Mouse (Mus musculus) embryonic facial prominence, embryonic 13.5 days (tissue): ENCODE results near the gene Zfp335. TPM values are rescaled to one million over a fixed set of nuclear protein-coding genes. Genes with fewer than 3 reads are reported as not detected.

ENCODE experiments used
- ATAC-seq: fragments of 200-750 bp; cut with Nextera tagmentation; 2 replicates; pipeline ENCODE4 v1.8.0; 2017; ENCODE audit warnings: low read depth; ENCODE audit not compliant: insufficient number of reproducible peaks, insufficient read depth, low FRiP score, low TSS enrichment
- H3K27ac ChIP-seq: fragments of 300-500 bp; sonication (generic); 2 replicates; pipeline ENCODE4 v1.5.1; 2015; ENCODE audit warnings: moderate library complexity, mild to moderate bottlenecking, inconsistent platforms
- H3K27me3 ChIP-seq: fragments of 300-500 bp; sonication (generic); 2 replicates; pipeline ENCODE4 v1.6.1; 2015; ENCODE audit warnings: mild to moderate bottlenecking, inconsistent platforms
- H3K36me3 ChIP-seq: fragments of 300-500 bp; sonication (generic); 2 replicates; pipeline ENCODE4 v1.6.1; 2015; ENCODE audit warnings: mild to moderate bottlenecking, inconsistent platforms
- H3K4me1 ChIP-seq: fragments of 300-500 bp; sonication (generic); 2 replicates; pipeline ENCODE4 v1.6.1; 2015; ENCODE audit warnings: inconsistent platforms
- H3K4me2 ChIP-seq: fragments of 300-500 bp; sonication (generic); 2 replicates; pipeline ENCODE4 v1.6.1; 2015; ENCODE audit warnings: moderate library complexity, mild to moderate bottlenecking, inconsistent platforms
- H3K4me3 ChIP-seq: fragments of 300-500 bp; sonication (generic); 2 replicates; pipeline ENCODE4 v1.5.1; 2015; ENCODE audit warnings: mild to moderate bottlenecking, inconsistent platforms
- H3K9ac ChIP-seq: fragments of 300-500 bp; sonication (generic); 2 replicates; pipeline ENCODE4 v1.6.1; 2015; ENCODE audit warnings: mild to moderate bottlenecking, inconsistent platforms
- H3K9me3 ChIP-seq: fragments of 300-500 bp; sonication (generic); 2 replicates; pipeline ENCODE4 v1.6.1; 2016; ENCODE audit warnings: inconsistent platforms
- WGBS: fragments of 180-500 bp; shearing (Covaris S2); methylation state at CpG from one replicate; pipeline ENCODE4 v1.1.7; 2015; ENCODE audit warnings: mixed read lengths; 5-methylcytosine and 5-hydroxymethylcytosine counted together
- polyA plus RNA-seq: library from polyadenylated mRNA; unstranded; fragments of >200 nt; fragmentation: Nextera tagmentation; extraction: Ambion mirVana; gene quantifications from 2 replicates; pipeline ENCODE4 v1.2.1, GENCODE M21; 2015

The Zfp335 gene
- polyA plus RNA-seq, 1 experiment from 2014 or later = 16.1 TPM

DNA sequence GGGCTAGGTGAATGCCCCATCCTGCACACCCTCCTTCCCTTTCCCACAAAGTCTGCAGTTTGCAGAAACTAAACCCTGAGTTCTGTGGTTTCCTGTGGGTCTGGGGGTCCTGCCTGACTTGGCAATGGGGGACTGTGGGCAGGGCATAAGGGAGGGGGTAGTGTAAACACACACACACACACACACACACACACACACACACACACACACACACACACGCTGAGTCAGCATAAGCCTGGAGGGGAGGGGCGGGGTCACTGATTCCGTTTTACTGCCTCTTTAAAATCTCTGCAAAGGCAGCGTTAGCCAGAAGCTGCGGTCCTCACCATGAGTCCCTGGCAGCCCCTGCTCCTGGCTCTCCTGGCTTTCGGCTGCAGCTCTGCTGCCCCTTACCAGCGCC, 36.4 kb upstream of the Zfp335 start:
- Histone ChIP-seq H3K9ac (peak overlapping the region; percentile 49; the same call in 1 of the 2 replicates), H3K4me2 (peak overlapping the region; percentile 55), H3K27ac (peak overlapping the region; percentile 62; the same call in 1 of the 2 replicates), H3K9me3 (no peaks in the 10 kb centered on the region), H3K4me3 (peak overlapping the region; percentile 32), H3K27me3 (peaks cover 71% of the 10 kb centered on the region), H3K4me1 (peaks cover 34% of the 10 kb centered on the region), H3K36me3 (no peaks in the 10 kb centered on the region)
- WGBS = 3% methylated on average over 6 of the region's 7 CpGs
- ATAC-seq = 0 out of 2 replicates have a peak, but pooled peaks have one; percentile 29

DNA sequence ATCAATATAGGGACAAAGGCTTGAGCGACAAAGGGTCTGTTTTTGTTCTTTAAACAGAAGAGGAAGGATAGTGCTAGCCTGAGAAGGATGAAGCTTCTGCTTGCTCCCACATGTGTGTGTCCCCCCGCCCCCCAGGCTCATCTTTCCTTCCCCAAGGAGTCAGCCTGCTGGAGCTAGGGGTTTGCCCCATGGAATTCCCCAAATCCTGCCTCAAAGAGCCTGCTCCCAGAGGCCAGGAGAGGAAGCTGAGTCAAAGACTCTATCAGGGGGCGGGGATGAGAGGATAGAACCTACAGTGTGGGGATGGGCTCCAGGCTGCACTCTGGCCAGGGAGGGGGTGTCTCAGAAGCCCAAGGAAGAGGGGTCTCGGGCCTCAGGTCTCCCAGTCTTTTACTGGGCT, 35.9 kb upstream of the Zfp335 start:
- no peaks in the 10 kb centered on the region for H3K36me3 ChIP-seq
- H3K9me3 ChIP-seq = no peaks in the 10 kb centered on the region
- H3K9ac ChIP-seq = no peak overlapping the region
- peak overlapping the region; percentile 62; the same call in 1 of the 2 replicates for H3K27ac ChIP-seq
- no peak overlapping the region for H3K4me3 ChIP-seq
- WGBS = 24% methylated on average over 4 of the region's 4 CpGs
- H3K27me3 ChIP-seq = peaks cover 67% of the 10 kb centered on the region
- H3K4me2 ChIP-seq = peak overlapping the region; percentile 55; the same call in 1 of the 2 replicates
- 0 out of 2 replicates have a peak, but pooled peaks have one; percentile 16 for ATAC-seq
- peaks cover 34% of the 10 kb centered on the region for H3K4me1 ChIP-seq

- H3K9me3 ChIP-seq = no peaks in the 10 kb centered on the region
- WGBS = 19% methylated on average over 5 of the region's 5 CpGs
- no peak overlapping the region for H3K27ac ChIP-seq
- H3K9ac ChIP-seq = no peak overlapping the region
- H3K4me2 ChIP-seq = no peak overlapping the region
- no peaks in the 10 kb centered on the region for H3K36me3 ChIP-seq
- peaks cover 50% of the 10 kb centered on the region for H3K4me1 ChIP-seq
- no peak overlapping the region for H3K4me3 ChIP-seq
- no peak for ATAC-seq
- peaks cover 51% of the 10 kb centered on the region for H3K27me3 ChIP-seq
Observed at GRCm38 (mm10) chr2:164942692-164943290, 31.2 kb upstream of the Zfp335 start.

GRCm38 (mm10) chr2:164940140-164940830, 28.7 kb upstream of the Zfp335 start, which contains the start of gene Mmp9:
Gene Mmp9 (plus strand): TSS chr2:164940780.
- ATAC-seq = no peak
- 14% methylated on average over 10 of the region's 10 CpGs for WGBS

GRCm38 (mm10) chr2:164939106-164939505, 27.5 kb upstream of the Zfp335 start:
- ATAC-seq = no peak; the same call in 1 of the 2 replicates
- Histone ChIP-seq H3K9me3 (no peaks in the 10 kb centered on the region), H3K4me3 (peak overlapping the region; percentile 43), H3K4me1 (peaks cover 42% of the 10 kb centered on the region), H3K9ac (peak overlapping the region; percentile 60), H3K36me3 (no peaks in the 10 kb centered on the region), H3K27ac (no peak overlapping the region), H3K27me3 (peaks cover 47% of the 10 kb centered on the region), H3K4me2 (peak overlapping the region; percentile 73)
- WGBS = 2% methylated on average over 11 of the region's 11 CpGs

More at GRCm38 (mm10) chr2:164940140-164940830, 28.7 kb upstream of the Zfp335 start, which contains the start of gene Mmp9:
- Histone ChIP-seq H3K4me2 (no peak within 1 kb of the TSS), H3K27me3 (peaks cover 47% of the 10 kb centered on the region), H3K9ac (no peak within 1 kb of the TSS), H3K4me1 (peaks cover 42% of the 10 kb centered on the region), H3K27ac (no peak within 1 kb of the TSS), H3K36me3 (no peaks in the 10 kb centered on the region), H3K9me3 (no peaks in the 10 kb centered on the region), H3K4me3 (no peak within 1 kb of the TSS)

DNA sequence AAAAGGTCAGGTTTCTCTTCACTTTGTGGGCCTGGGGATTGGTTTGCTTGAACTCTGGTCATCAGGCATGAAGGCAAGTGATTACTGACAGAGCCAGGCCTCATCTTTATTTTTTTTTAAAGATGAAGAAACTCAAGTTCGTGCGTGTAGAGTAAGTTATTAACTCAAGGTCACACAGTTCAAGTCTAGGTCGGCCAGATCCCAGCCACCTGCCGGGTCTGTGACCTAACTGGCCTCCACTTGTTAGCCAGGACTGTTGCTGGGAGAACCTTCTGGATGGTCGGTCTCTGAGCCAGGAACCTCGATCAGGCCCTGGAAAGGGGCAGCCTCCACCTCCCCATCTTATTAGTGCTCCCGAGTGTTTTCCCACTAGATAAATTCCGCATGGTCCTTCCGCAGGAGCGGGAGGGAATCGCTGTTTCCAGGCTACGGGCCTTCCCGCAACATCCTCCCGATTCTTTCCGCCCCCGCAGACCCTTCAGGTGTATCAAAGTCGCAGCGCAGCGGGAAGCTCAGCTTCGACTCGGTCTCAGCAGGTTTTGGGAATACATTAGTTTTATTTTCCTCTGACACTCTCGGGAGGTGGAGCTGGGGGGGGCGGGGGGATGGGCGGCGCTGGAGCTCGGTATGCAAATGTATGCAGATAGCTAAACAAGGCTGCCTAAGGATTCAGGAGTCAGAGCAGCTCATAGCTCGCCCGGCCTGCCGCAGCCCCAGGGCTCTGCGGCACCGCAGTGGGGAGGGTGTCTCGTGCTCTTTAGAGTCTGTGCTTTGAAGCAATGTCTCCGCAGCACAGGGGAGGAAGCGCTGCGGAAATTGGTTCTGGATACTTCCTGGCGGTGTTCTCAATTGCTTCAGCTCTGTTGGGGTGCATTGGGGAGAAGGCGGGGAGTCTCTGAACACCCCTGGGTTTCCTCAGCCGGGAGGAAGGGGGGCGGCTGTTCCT, 26.9 kb upstream of the Zfp335 start:
- 3% methylated on average over 39 of the region's 39 CpGs for WGBS
- H3K36me3 ChIP-seq = no peaks in the 10 kb centered on the region
- H3K27ac ChIP-seq = no peak overlapping the region
- peaks cover 42% of the 10 kb centered on the region for H3K4me1 ChIP-seq
- peaks cover 51% of the 10 kb centered on the region for H3K27me3 ChIP-seq
- ATAC-seq = peak; percentile 57; the same call in 1 of the 2 replicates
- peak overlapping the region; percentile 60 for H3K9ac ChIP-seq
- peak overlapping the region; percentile 43 for H3K4me3 ChIP-seq
- peak overlapping the region; percentile 73 for H3K4me2 ChIP-seq
- no peaks in the 10 kb centered on the region for H3K9me3 ChIP-seq

DNA sequence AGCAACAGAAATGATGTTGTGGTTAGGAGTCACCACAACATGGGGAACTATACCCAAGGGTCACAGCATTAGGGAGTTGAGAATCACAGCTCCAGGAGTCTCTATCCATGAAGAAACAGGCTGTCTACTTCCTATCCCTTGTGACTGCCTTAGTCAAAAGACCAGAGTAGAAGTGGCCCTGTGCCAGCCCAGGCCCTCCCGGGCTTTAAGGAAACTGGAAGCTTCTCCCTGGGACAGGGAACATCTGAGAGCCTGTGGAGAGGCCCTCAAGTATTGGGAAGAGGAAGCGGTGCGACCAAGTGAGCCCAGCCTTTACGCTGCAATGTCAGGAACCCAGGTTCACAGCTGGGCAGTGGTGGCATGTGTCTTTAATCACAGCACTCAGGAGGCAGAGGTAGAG, 24.4 kb upstream of the Zfp335 start:
- no peak overlapping the region for H3K27ac ChIP-seq
- no peaks in the 10 kb centered on the region for H3K36me3 ChIP-seq
- no peak overlapping the region for H3K9ac ChIP-seq
- ATAC-seq = no peak
- H3K4me1 ChIP-seq = peaks cover 33% of the 10 kb centered on the region
- H3K4me2 ChIP-seq = no peak overlapping the region
- H3K9me3 ChIP-seq = no peaks in the 10 kb centered on the region
- H3K27me3 ChIP-seq = peaks cover 58% of the 10 kb centered on the region
- H3K4me3 ChIP-seq = no peak overlapping the region
- 71% methylated on average over 4 of the region's 4 CpGs for WGBS

GRCm38 (mm10) chr2:164933534-164933933, 22.0 kb upstream of the Zfp335 start:
- Histone ChIP-seq H3K9ac (no peak overlapping the region), H3K4me3 (no peak overlapping the region), H3K36me3 (no peaks in the 10 kb centered on the region), H3K27ac (no peak overlapping the region), H3K4me1 (peaks cover 18% of the 10 kb centered on the region), H3K9me3 (no peaks in the 10 kb centered on the region), H3K27me3 (peaks cover 34% of the 10 kb centered on the region), H3K4me2 (no peak overlapping the region)
- 43% methylated on average over 8 of the region's 10 CpGs for WGBS
- ATAC-seq = no peak

- Histone ChIP-seq H3K27me3 (peaks cover 16% of the 10 kb centered on the region; the same call in 1 of the 2 replicates), H3K4me2 (no peak overlapping the region), H3K27ac (peak overlapping the region; percentile 51), H3K36me3 (no peaks in the 10 kb centered on the region), H3K4me3 (no peak overlapping the region), H3K9ac (no peak overlapping the region), H3K9me3 (no peaks in the 10 kb centered on the region), H3K4me1 (peaks cover 14% of the 10 kb centered on the region)
- WGBS = 23% methylated on average over 11 of the region's 11 CpGs
- ATAC-seq = no peak
Observed at GRCm38 (mm10) chr2:164930706-164931581, 19.4 kb upstream of the Zfp335 start.

DNA sequence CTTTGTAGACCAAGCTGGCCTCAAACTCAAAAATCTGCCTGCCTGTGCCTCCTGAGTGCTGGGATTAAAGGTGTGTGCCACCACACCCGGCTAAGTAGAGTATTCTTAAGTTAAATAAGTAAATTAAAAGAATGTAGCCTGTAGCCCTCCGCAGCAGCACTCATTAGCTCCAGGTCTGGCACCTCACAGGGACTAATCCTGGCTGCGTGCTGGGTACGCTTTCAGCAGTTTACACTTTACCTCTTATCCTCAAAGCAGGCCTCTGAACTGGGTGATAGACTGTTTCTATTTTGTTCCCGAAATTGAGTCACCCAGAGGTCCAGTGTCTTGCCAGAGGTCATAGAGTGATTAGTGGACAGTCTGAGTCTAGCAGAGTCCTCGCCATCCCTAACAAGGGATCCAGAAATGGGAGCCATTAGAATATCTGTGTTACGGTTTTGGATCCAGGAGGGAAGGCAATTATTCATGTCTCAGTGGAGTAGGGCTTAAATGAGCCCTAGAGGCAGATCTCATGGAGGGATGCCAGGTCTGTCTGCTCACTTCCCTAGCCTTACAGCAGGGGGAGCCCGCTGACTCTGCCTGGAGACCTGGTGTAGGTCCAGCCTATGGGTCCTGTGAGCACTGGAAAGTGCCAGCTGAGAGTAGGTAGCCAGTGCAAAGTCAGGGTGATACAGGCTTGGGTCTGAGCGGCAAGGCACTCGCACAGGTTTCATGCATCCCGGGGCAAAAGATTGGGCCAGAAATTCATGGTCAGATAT, 12.7 kb upstream of the Zfp335 start:
- Histone ChIP-seq H3K36me3 (peaks cover 9% of the 10 kb centered on the region; the same call in 1 of the 2 replicates), H3K9ac (0 out of 2 replicates have a peak overlapping the region, but pooled peaks have one; percentile 4), H3K9me3 (no peaks in the 10 kb centered on the region), H3K4me2 (no peak overlapping the region), H3K4me3 (no peak overlapping the region), H3K4me1 (peaks cover 7% of the 10 kb centered on the region; the same call in 1 of the 2 replicates), H3K27me3 (no peaks in the 10 kb centered on the region), H3K27ac (no peak overlapping the region)
- ATAC-seq = no peak
- 32% methylated on average over 11 of the region's 11 CpGs for WGBS
